Mouse (Mus musculus) olfactory bulb, adult 2 months (tissue): ENCODE results near the gene Foxn1. TPM values are rescaled to one million over a fixed set of nuclear protein-coding genes. Genes with fewer than 3 reads are reported as not detected.
A peak's percentile ranks its signal among the peaks of the same experiment; 100 is the strongest.

ENCODE experiments used
- H3K27ac ChIP-seq: fragments of 200-500 bp; 2 replicates; pipeline ENCODE4 v1.5.1; 2012; ENCODE audit warnings: low read depth, low read length; ENCODE audit not compliant: insufficient read depth
- H3K4me1 ChIP-seq: fragments of 200-500 bp; 2 replicates; pipeline ENCODE4 v1.6.1; 2012; ENCODE audit warnings: low read length; ENCODE audit not compliant: control insufficient read depth, insufficient read depth
- H3K4me3 ChIP-seq: fragments of 200-500 bp; 2 replicates; pipeline ENCODE4 v1.5.1; 2012; ENCODE audit warnings: mild to moderate bottlenecking, low read depth, low read length, moderate library complexity; ENCODE audit not compliant: insufficient read depth
- CTCF ChIP-seq: fragments of 200-500 bp; IDR thresholded peaks from 2 replicates; pipeline ENCODE4 v1.5.1; 2012; ENCODE audit warnings: low read depth, mild to moderate bottlenecking, low read length, moderate library complexity; ENCODE audit not compliant: insufficient read depth
- POLR2A ChIP-seq: fragments of 200-500 bp; IDR thresholded peaks from 2 replicates; pipeline ENCODE4 v1.6.1; 2012; ENCODE audit warnings: mild to moderate bottlenecking, low read depth, low read length, moderate library complexity; ENCODE audit not compliant: insufficient read depth
- WGBS: fragments of 180-500 bp; shearing (Covaris S2); methylation state at CpG from one replicate; pipeline ENCODE4 v1.1.7; 2018; 5-methylcytosine and 5-hydroxymethylcytosine counted together
- polyA plus RNA-seq: library from polyadenylated mRNA; stranded (reverse); fragments of >200 nt; gene quantifications from 2 replicates; pipeline ENCODE4 v1.2.4, GENCODE M21; 2012; ENCODE audit warnings: low replicate concordance; ENCODE audit not compliant: missing spikeins, insufficient read depth, insufficient read length

Foxn1 gene
- polyA plus RNA-seq, 1 experiment = not detected

DNA sequence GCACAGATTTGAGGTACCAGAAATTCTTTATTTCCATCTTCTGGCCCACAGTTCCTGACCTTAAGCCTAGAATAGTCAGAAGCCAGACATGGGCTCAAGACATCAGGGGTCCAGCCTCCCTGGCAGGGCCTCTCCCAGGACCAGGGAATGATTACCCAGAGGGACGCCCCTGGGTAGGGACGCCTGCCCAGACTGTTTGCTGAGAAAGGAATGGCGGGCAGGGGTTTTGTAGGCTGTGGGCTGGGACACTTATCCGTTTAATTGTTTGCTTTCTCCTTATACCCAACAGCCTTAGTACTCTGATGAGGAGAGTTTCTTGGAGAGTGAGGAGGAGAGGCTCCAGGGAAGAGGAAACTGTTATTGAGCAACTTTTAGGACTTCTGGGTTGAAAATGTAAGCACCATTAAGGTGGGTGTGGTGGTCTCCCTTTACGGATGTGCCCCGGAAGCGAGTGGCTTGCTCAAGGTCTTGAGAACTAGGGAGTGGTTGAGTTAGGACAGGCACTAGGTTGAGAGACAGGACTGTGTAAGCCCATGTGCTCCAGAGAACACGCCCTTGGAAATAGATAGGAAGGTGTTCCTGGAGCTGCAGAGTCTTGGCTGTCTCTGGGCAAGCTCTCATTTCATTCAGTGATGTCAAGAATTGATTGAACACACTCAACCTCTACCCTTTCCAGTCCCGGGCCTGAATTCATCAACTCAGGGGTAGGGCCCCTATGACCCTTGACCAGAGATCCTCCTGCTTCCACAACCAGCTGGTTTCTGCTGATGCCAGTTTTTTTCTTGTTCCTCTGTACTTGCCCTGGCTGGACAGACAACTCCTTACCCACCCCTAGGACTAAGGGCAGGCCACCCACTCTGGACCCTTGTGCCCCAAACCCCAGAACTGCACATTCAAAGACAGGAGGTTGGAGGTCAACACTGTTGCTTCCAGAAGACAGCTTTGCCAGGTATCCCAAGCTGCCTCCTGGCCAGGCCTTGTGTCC is 22.2 kb upstream of the Foxn1 start:
- Histone ChIP-seq H3K4me1 (peaks cover 4% of the 10 kb centered on the region; the same call in 1 of the 2 replicates), H3K27ac (no peak overlapping the region), H3K4me3 (no peak overlapping the region)
- WGBS = 85% methylated on average over 9 of the region's 9 CpGs
- TF ChIP-seq POLR2A = no peak
- TF ChIP-seq CTCF = no peak

DNA sequence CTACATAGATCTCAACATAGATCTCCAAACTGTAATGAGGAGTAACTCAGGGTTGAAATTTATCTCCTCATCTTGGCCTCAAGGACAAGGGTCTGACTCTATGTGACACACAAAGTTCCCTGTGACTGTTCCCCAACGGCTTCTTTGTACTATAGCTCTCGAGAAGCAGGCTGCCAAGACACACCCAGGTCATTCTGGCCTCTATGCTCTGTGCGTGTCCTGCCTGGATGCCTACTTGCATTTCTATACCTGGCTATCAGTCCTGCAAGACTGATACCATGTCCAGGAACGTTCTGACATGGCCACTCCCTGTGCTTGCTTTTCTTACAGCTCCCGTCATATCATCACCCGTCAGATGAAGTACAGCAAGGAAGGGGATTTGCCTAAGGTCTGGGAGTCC is 15.7 kb upstream of the Foxn1 start:
- H3K4me3 ChIP-seq = no peak overlapping the region
- no peak for TF ChIP-seq POLR2A
- TF ChIP-seq CTCF = no peak
- H3K27ac ChIP-seq = no peak overlapping the region
- H3K4me1 ChIP-seq = peaks cover 4% of the 10 kb centered on the region; the same call in 1 of the 2 replicates
- WGBS = 74% methylated on average over 6 of the region's 6 CpGs

DNA sequence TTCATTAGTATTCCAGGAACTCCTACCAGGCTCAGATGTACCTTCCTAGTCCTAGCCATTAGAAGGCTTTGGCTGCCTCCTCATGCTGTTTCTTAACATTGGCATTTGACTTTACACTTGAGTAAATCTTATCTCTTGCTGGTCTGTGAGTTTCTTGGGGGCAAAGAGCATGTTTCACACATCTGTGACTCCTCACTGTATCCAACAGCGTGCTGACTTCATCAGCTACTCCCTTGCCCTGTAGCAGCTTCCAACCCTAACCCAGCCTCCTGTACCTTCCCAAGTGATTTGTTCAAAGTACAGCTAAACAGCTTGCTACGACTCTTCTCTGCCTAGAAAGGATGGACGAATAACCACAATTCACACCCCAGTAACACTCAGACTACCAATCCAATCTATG is 15.1 kb upstream of the Foxn1 start:
- WGBS = 86% methylated on average over 3 of the region's 3 CpGs
- Histone ChIP-seq H3K4me1 (peaks cover 5% of the 10 kb centered on the region; the same call in 1 of the 2 replicates), H3K27ac (no peak overlapping the region), H3K4me3 (no peak overlapping the region)
- TF ChIP-seq POLR2A = no peak
- TF ChIP-seq CTCF = no peak

DNA sequence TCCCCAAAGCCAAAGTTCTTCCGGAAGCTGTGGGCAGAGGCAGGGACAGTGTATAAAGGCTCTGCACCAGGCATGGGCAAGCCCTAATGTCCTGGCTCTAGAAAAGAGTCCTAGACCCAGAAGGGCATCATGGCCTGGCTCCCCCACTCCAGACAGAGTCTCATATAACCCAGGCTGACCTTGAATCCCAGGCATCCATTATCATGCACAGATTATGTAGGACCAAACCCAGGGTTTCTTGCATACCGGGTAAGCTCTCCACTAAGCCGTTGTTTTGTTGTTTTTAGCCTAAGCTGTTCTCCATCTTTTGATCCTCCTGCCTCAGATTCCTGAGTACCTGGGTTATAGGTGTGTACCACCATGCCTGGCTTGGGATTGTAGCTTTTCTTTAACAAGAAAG is 14.6 kb upstream of the Foxn1 start:
- Histone ChIP-seq H3K4me3 (no peak overlapping the region), H3K27ac (no peak overlapping the region), H3K4me1 (peaks cover 5% of the 10 kb centered on the region; the same call in 1 of the 2 replicates)
- WGBS = 66% methylated on average over 3 of the region's 3 CpGs
- TF ChIP-seq POLR2A (no peak), CTCF (no peak)

DNA sequence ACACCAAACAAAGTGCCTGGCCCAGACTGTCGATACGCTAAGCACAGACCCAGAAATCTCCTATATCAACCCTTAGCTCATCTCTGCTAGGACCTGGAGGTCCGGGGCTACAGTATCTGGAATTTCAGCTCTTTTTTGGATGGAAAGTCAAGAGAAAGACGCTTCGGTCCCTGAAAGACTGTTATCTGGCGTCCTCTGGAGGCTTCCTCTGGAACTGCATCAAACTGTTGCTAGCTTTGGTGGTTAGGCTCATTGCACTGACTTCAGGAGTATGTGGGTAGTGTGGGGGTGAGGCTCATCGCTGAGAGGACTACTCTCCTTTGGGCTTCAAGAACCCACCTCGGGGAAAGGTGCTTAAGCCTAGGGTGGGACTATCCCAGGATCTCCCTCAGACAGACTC is 13.3 kb upstream of the Foxn1 start:
- WGBS = 13% methylated on average over 8 of the region's 8 CpGs
- Histone ChIP-seq H3K4me3 (no peak overlapping the region), H3K27ac (no peak overlapping the region), H3K4me1 (peaks cover 5% of the 10 kb centered on the region; the same call in 1 of the 2 replicates)
- TF ChIP-seq POLR2A (no peak), CTCF (0 out of 2 replicates have a peak, but pooled peaks have one; percentile 15)

DNA sequence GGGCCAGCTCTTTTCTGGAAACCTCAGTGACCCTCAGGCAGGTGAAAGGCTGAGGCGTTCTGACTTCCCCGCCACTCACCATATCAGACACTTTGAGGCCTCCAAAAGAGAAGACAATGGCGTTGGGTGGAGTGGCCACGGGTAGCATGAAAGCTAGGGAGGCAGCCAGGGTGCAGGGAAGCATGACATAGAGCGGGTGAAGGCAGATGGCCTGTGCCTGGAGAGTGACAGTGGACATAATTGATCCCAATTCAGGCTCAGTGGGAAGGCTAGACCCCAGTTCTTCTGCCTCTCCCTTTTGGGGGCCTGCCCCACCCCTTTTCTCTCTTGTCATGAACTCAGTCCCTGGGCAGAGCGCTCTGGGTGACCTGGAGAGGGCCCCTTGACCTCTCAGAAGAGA is 11.9 kb upstream of the Foxn1 start:
- H3K4me3 ChIP-seq = no peak overlapping the region
- H3K4me1 ChIP-seq = peaks cover 5% of the 10 kb centered on the region; the same call in 1 of the 2 replicates
- no peak for TF ChIP-seq CTCF
- no peak for TF ChIP-seq POLR2A
- H3K27ac ChIP-seq = no peak overlapping the region
- 91% methylated on average over 6 of the region's 6 CpGs for WGBS

DNA sequence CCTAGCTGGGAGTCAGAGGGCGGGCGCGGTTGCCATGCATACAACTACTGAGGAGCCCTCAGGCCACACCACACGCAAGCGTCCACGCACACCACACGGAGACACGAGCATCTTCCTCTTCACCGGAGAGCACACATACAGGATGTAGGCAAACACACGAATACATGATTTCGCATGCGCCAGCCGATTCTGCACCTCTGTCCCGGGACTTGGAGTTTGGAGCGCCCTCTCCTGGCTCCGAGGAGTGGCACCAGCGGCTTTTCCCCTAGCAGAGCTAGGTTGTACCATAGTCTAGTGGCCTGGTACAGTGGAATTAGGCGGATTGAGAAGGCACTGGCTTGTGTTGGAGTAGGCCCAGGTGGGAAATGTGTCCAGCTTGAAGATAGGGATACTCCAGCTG is 11.0 kb upstream of the Foxn1 start:
- 30% methylated on average over 18 of the region's 18 CpGs for WGBS
- Histone ChIP-seq H3K4me1 (peaks cover 5% of the 10 kb centered on the region; the same call in 1 of the 2 replicates), H3K4me3 (peak overlapping the region; percentile 25; the same call in 1 of the 2 replicates), H3K27ac (no peak overlapping the region)
- no peak for TF ChIP-seq POLR2A
- TF ChIP-seq CTCF = peak; percentile 64; the same call in 1 of the 2 replicates

DNA sequence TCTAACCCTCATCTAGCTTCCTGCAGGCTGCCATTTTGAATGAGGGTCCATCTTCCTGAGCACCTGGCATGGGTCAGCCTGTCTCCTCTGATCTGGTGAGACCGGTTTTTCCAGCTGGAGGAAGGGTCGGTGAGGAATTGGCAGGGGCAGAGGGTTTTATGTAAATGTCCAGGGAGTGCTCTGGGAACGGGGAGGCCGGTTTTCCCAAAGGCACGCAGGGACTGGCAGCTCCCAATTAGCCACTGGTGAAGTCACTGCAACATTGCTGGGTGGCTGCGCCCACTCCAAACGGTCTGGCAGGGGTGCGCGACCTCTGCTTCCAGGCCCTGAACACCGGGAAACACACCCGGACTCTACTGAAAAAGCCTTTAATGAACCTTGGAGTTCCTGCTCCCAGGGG is 10.6 kb upstream of the Foxn1 start:
- TF ChIP-seq POLR2A (no peak), CTCF (no peak)
- Histone ChIP-seq H3K4me1 (peaks cover 5% of the 10 kb centered on the region; the same call in 1 of the 2 replicates), H3K4me3 (no peak overlapping the region), H3K27ac (no peak overlapping the region)
- WGBS = 54% methylated on average over 11 of the region's 11 CpGs

DNA sequence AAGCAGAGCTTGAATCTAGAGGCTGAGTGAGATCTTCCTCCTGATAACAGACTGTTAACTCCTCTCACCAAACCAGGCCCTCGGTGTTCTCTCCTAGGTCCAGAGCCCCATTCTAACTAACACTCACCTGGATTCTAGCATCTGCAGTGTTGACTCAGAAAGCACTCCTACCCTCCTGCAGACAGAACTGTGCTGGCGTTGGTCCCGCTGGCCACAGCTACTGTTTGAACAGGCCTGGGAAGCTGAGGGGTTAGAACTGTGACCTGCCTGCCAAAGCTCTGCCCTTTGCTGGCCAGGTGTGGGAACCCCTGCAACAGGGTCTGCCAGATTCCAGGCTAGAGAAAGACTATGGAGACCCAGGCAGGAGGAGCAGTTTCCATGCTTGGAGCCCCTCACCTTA is 6.4 kb upstream of the Foxn1 start:
- 86% methylated on average over 3 of the region's 3 CpGs for WGBS
- H3K4me1 ChIP-seq = peaks cover 5% of the 10 kb centered on the region; the same call in 1 of the 2 replicates
- TF ChIP-seq POLR2A (no peak), CTCF (no peak)
- H3K27ac ChIP-seq = no peak overlapping the region
- H3K4me3 ChIP-seq = no peak overlapping the region
